Comparison of ENCODE assay signal across 14 mouse cellular contexts in the genomic region with DNA sequence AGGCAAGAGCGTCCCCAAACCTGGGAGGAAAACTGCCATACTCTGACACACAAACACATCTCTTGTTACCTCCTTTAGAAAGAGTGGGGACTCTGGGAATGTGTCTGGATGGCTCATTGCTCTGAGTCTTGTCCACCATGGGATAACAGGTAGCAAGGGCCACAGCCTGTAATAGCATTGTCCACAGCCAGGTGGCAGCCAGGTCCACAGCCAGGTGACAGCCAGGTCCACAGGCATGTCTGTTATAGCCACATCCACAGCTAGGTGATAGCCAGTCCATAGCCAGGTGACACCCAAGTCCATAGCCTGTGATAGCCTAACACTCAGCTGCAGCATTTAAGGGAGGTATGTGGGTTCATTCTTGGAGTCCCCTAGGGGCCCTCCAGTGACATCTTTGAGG. TPM values are rescaled to one million over a fixed set of nuclear protein-coding genes. Genes with fewer than 3 reads are reported as not detected.
DNase-seq lines count a peak whose midpoint lies in the region; ATAC-seq and TF ChIP-seq lines count a peak whose summit lies in the region.
"Had no signal": no experiment of that assay in that cellular context is flagged by ENCODE, and none has a peak within 500 bp of the region (broad histone marks: within the 10 kb centered on the region; RNA-seq: fewer than 3 reads in every experiment).

No protein-coding gene starts in this region.

- H3K4me3 ChIP-seq in hindbrain, postnatal 0 days (ENCODE audit: low read length), result no peak overlapping the region
- H3K4me3 ChIP-seq in hindbrain, embryonic 12.5 days, result no peak overlapping the region
- no peak overlapping the region for H3K4me3 ChIP-seq in midbrain, embryonic 16.5 days (ENCODE audit: low read depth, low read length)
- no peak overlapping the region for H3K4me3 ChIP-seq in midbrain, embryonic 14.5 days (replicated peaks; ENCODE audit: low read depth, low read length)
- H3K4me3 ChIP-seq: embryonic facial prominence, embryonic 13.5 days; neural tube, embryonic 15.5 days had no signal

- H3K27me3 ChIP-seq in hindbrain, postnatal 0 days (ENCODE audit: insufficient read depth, low read length), result no peaks in the 10 kb centered on the region
- H3K27me3 ChIP-seq in hindbrain, embryonic 12.5 days, result no peaks in the 10 kb centered on the region; the same call in 1 of the 2 replicates
- H3K27me3 ChIP-seq in midbrain, embryonic 16.5 days (ENCODE audit: control insufficient read depth, insufficient read depth, low read depth, low read length), result no peaks in the 10 kb centered on the region
- no peaks in the 10 kb centered on the region for H3K27me3 ChIP-seq in midbrain, embryonic 14.5 days (ENCODE audit: control insufficient read depth, insufficient read depth, low read length)
- H3K27me3 ChIP-seq: embryonic facial prominence, embryonic 13.5 days; neural tube, embryonic 15.5 days had no signal

- no peaks in the 10 kb centered on the region for H3K36me3 ChIP-seq in hindbrain, postnatal 0 days (ENCODE audit: insufficient read depth, low read length)
- H3K36me3 ChIP-seq in hindbrain, embryonic 12.5 days, result no peaks in the 10 kb centered on the region
- H3K36me3 ChIP-seq in midbrain, embryonic 16.5 days (ENCODE audit: control insufficient read depth, insufficient read depth, low read length), result no peaks in the 10 kb centered on the region
- H3K36me3 ChIP-seq in midbrain, embryonic 14.5 days (ENCODE audit: control insufficient read depth, insufficient read depth, low read length), result no peaks in the 10 kb centered on the region
- H3K36me3 ChIP-seq: embryonic facial prominence, embryonic 13.5 days; neural tube, embryonic 15.5 days had no signal

- H3K4me2 ChIP-seq in hindbrain, postnatal 0 days (ENCODE audit: low read depth, low read length), result no peak overlapping the region
- no peak overlapping the region for H3K4me2 ChIP-seq in hindbrain, embryonic 12.5 days (replicated peaks)
- no peak overlapping the region for H3K4me2 ChIP-seq in midbrain, embryonic 16.5 days (ENCODE audit: low read length)
- no peak overlapping the region for H3K4me2 ChIP-seq in midbrain, embryonic 14.5 days (ENCODE audit: low read length)
- H3K4me2 ChIP-seq: embryonic facial prominence, embryonic 13.5 days; neural tube, embryonic 15.5 days had no signal

- no peaks in the 10 kb centered on the region; the same call in 1 of the 2 replicates for H3K4me1 ChIP-seq in hindbrain, postnatal 0 days (ENCODE audit: insufficient read depth, low read length)
- H3K4me1 ChIP-seq in hindbrain, embryonic 12.5 days, result peaks cover 15% of the 10 kb centered on the region
- H3K4me1 ChIP-seq in midbrain, embryonic 16.5 days (ENCODE audit: control insufficient read depth, insufficient read depth, low read length), result peaks cover 16% of the 10 kb centered on the region
- peaks cover 11% of the 10 kb centered on the region for H3K4me1 ChIP-seq in midbrain, embryonic 14.5 days (ENCODE audit: control insufficient read depth, insufficient read depth, low read length)

- peak; percentile 63 for TF ChIP-seq CTCF in hindbrain, postnatal 0 days (IDR thresholded peaks at IDR 0.05; ENCODE audit: low read depth)

- 96% methylated on average over 1 of the region's 1 CpGs for WGBS in hindbrain, postnatal 0 days
- WGBS in hindbrain, embryonic 12.5 days, result 75% methylated on average over 1 of the region's 1 CpGs
- whole genome bisulfite sequencing in midbrain, embryonic 16.5 days, result 74% methylated on average over 1 of the region's 1 CpGs
- 84% methylated on average over 1 of the region's 1 CpGs for WGBS in midbrain, embryonic 14.5 days

- no peak for ATAC-seq in hindbrain, postnatal 0 days
- no peak for ATAC-seq in hindbrain, embryonic 12.5 days (ENCODE audit: low FRiP score)
- peak; percentile 33; the same call in 1 of the 2 replicates for ATAC-seq in erythroblast, adult 5-6 weeks (replicated peaks; ENCODE audit: low FRiP score, poor library complexity, severe bottlenecking)
- ATAC-seq in midbrain, embryonic 16.5 days, result no peak
- no peak for ATAC-seq in midbrain, embryonic 14.5 days (ENCODE audit: low FRiP score, low TSS enrichment)

- no peak overlapping the region for H3K9ac ChIP-seq in hindbrain, postnatal 0 days (replicated peaks; ENCODE audit: low read length)
- no peak overlapping the region for H3K9ac ChIP-seq in hindbrain, embryonic 12.5 days
- no peak overlapping the region for H3K9ac ChIP-seq in midbrain, embryonic 16.5 days (ENCODE audit: low read depth, low read length)
- H3K9ac ChIP-seq in midbrain, embryonic 14.5 days (replicated peaks; ENCODE audit: low read length), result no peak overlapping the region
- H3K9ac ChIP-seq: embryonic facial prominence, embryonic 13.5 days; neural tube, embryonic 15.5 days had no signal

- H3K9me3 ChIP-seq in hindbrain, postnatal 0 days (ENCODE audit: low read length), result no peaks in the 10 kb centered on the region
- H3K9me3 ChIP-seq in hindbrain, embryonic 12.5 days (replicated peaks), result no peaks in the 10 kb centered on the region
- no peaks in the 10 kb centered on the region for H3K9me3 ChIP-seq in midbrain, embryonic 16.5 days (replicated peaks; ENCODE audit: control insufficient read depth, low read length, poor library complexity, severe bottlenecking)
- no peaks in the 10 kb centered on the region for H3K9me3 ChIP-seq in midbrain, embryonic 14.5 days (ENCODE audit: control insufficient read depth, low read length)
- H3K9me3 ChIP-seq: embryonic facial prominence, embryonic 13.5 days; megakaryocyte, embryonic 14.5 days; neural tube, embryonic 15.5 days had no signal

- no peak overlapping the region for H3K27ac ChIP-seq in hindbrain, postnatal 0 days
- no peak overlapping the region for H3K27ac ChIP-seq in hindbrain, embryonic 12.5 days
- H3K27ac ChIP-seq in midbrain, embryonic 16.5 days (ENCODE audit: low read length), result no peak overlapping the region
- H3K27ac ChIP-seq in midbrain, embryonic 14.5 days (replicated peaks; ENCODE audit: low read depth, low read length), result no peak overlapping the region
- H3K27ac ChIP-seq: embryonic facial prominence, embryonic 13.5 days; neural tube, embryonic 15.5 days had no signal

- no peak for DNase-seq in hindbrain, postnatal 0 days (ENCODE audit: low spot score)
- DNase-seq in thymus, postnatal 14 days, result peak; percentile 52
- no peak for DNase-seq in thymus, postnatal 0 days (ENCODE audit: low spot score)
- DNase-seq in thymus, postnatal 4 days, result peak; percentile 60
- no peak for DNase-seq in midbrain, embryonic 14.5 days
- DNase-seq: adrenal gland, adult 8-10 months; heart, postnatal 4 days; left cerebral cortex, postnatal 4 days had no signal

RNA-seq across cellular contexts. Expression of a gene that starts 25.3 kb away (rescaled TPM):
- 1.5 and 3.8 TPM in 2 replicates for total RNA-seq in hindbrain, postnatal 0 days (2014; rRNA removed)
- polyA plus RNA-seq in hindbrain, postnatal 0 days (2015; fragmentation: Nextera tagmentation; extraction: Ambion mirVana), result 4.2 and 4.6 TPM in 2 replicates
- polyA plus RNA-seq in hindbrain, embryonic 12.5 days (2016; fragmentation: Nextera tagmentation; extraction: Ambion mirVana), result 0.13 and 0.26 TPM in 2 replicates
- 36.6 and 42.0 TPM in 2 replicates for polyA plus RNA-seq in thymus, postnatal 0 days (2015; fragmentation: Nextera tagmentation; extraction: Ambion mirVana)
- 2.1 TPM in 1 of 2 replicates, not detected in the other for total RNA-seq in erythroblast, adult 5-6 weeks (2015; ENCODE audit: low replicate concordance)
- 1.0 and 1.8 TPM in 2 replicates for total RNA-seq in erythroblast, adult 5-6 weeks (2017; ENCODE audit: low replicate concordance)
- polyA plus RNA-seq in midbrain, embryonic 16.5 days (2015; fragmentation: Nextera tagmentation; extraction: Ambion mirVana), result 2.7 and 3.1 TPM in 2 replicates
- 0.96 and 1.2 TPM in 2 replicates for polyA plus RNA-seq in midbrain, embryonic 14.5 days (2014; fragmentation: Nextera tagmentation; extraction: Ambion mirVana)

RNA-seq across cellular contexts. Expression of a gene that starts 35.1 kb away (rescaled TPM):
- total RNA-seq in hindbrain, postnatal 0 days (2014; rRNA removed), result 2.0 and 2.6 TPM in 2 replicates
- polyA plus RNA-seq in hindbrain, postnatal 0 days (2015; fragmentation: Nextera tagmentation; extraction: Ambion mirVana), result 3.6 and 4.8 TPM in 2 replicates
- polyA plus RNA-seq in hindbrain, embryonic 12.5 days (2016; fragmentation: Nextera tagmentation; extraction: Ambion mirVana), result 5.7 and 7.0 TPM in 2 replicates
- polyA plus RNA-seq in thymus, postnatal 0 days (2015; fragmentation: Nextera tagmentation; extraction: Ambion mirVana), result 201 and 211 TPM in 2 replicates
- total RNA-seq in erythroblast, adult 5-6 weeks (2015; ENCODE audit: low replicate concordance), result 0.96 and 5.9 TPM in 2 replicates
- total RNA-seq in erythroblast, adult 5-6 weeks (2017; ENCODE audit: low replicate concordance), result 1.5 and 2.6 TPM in 2 replicates
- 6.3 and 8.4 TPM in 2 replicates for polyA plus RNA-seq in midbrain, embryonic 16.5 days (2015; fragmentation: Nextera tagmentation; extraction: Ambion mirVana)
- polyA plus RNA-seq in midbrain, embryonic 14.5 days (2014; fragmentation: Nextera tagmentation; extraction: Ambion mirVana), result 7.1 and 12.1 TPM in 2 replicates

Comparison
In these comparisons a context has a peak if more than half of its experiments do, and no peak if none do; other contexts are left out.
1. DNase-seq: peak in thymus, postnatal 14 days (single experiment) and thymus, postnatal 4 days (single experiment); none in hindbrain, postnatal 0 days (single experiment), thymus, postnatal 0 days (single experiment) and midbrain, embryonic 14.5 days (single experiment).
2. RNA of a gene that starts 35.1 kb away (polyA plus RNA-seq): 201 to 211 TPM in thymus, postnatal 0 days; 6.3 to 8.4 TPM in midbrain, embryonic 16.5 days, 7.1 to 12.1 TPM in midbrain, embryonic 14.5 days, 5.7 to 7.0 TPM in hindbrain, embryonic 12.5 days and 3.6 to 4.8 TPM in hindbrain, postnatal 0 days; every median in the first group is over 10 times any median in the second.